Mouse (Mus musculus) liver, embryonic 13.5 days (tissue): ENCODE measurements around the gene Tmem132a. TPM values are rescaled to one million over a fixed set of nuclear protein-coding genes. Genes with fewer than 3 reads are reported as not detected.

ENCODE experiments used
- ATAC-seq: fragments of 200-750 bp; cut with Nextera tagmentation; 2 replicates; pipeline ENCODE4 v1.8.0; 2017; ENCODE audit warnings: low read depth, mild to moderate bottlenecking, moderate number of reproducible peaks, moderate library complexity
- DNase-seq: peaks from one replicate; pipeline ENCODE4 v3.0.0; 2022
- H3K27ac ChIP-seq: fragments of 300-500 bp; sonication (generic); 2 replicates; pipeline ENCODE4 v1.5.1; 2015; ENCODE audit warnings: moderate library complexity, mild to moderate bottlenecking, inconsistent platforms
- H3K27me3 ChIP-seq: fragments of 300-500 bp; sonication (generic); 2 replicates; pipeline ENCODE4 v1.6.1; 2015; ENCODE audit warnings: mild to moderate bottlenecking, inconsistent platforms
- H3K36me3 ChIP-seq: fragments of 300-500 bp; sonication (generic); 2 replicates; pipeline ENCODE4 v1.6.1; 2015; ENCODE audit warnings: mild to moderate bottlenecking, inconsistent platforms
- H3K4me1 ChIP-seq: fragments of 300-500 bp; sonication (generic); replicated peaks from 2 replicates; pipeline ENCODE4 v1.6.1; 2015; ENCODE audit warnings: inconsistent platforms
- H3K4me2 ChIP-seq: fragments of 300-500 bp; sonication (generic); 2 replicates; pipeline ENCODE4 v1.6.1; 2015; ENCODE audit warnings: inconsistent platforms, mild to moderate bottlenecking, moderate library complexity
- H3K4me3 ChIP-seq: fragments of 300-500 bp; sonication (generic); replicated peaks from 2 replicates; pipeline ENCODE4 v1.5.1; 2015; ENCODE audit warnings: mild to moderate bottlenecking, inconsistent platforms
- H3K9ac ChIP-seq: fragments of 300-500 bp; sonication (generic); 2 replicates; pipeline ENCODE4 v1.6.1; 2015; ENCODE audit warnings: mild to moderate bottlenecking, inconsistent platforms
- H3K9me3 ChIP-seq: fragments of 300-500 bp; sonication (generic); replicated peaks from 2 replicates; pipeline ENCODE4 v1.6.1; 2016; ENCODE audit warnings: inconsistent platforms
- WGBS: fragments of 180-500 bp; shearing (Covaris S2); methylation state at CpG from one replicate; pipeline ENCODE4 v1.1.7; 2015; ENCODE audit not compliant: insufficient replicate concordance; 5-methylcytosine and 5-hydroxymethylcytosine counted together
- polyA plus RNA-seq: library from polyadenylated mRNA; unstranded; fragments of >200 nt; fragmentation: Nextera tagmentation; extraction: Ambion mirVana; gene quantifications from 2 replicates; pipeline ENCODE4 v1.2.1, GENCODE M21; 2015

Gene Tmem132a
- polyA plus RNA-seq, 1 experiment from 2014 or later, result 4.4 TPM

DNA sequence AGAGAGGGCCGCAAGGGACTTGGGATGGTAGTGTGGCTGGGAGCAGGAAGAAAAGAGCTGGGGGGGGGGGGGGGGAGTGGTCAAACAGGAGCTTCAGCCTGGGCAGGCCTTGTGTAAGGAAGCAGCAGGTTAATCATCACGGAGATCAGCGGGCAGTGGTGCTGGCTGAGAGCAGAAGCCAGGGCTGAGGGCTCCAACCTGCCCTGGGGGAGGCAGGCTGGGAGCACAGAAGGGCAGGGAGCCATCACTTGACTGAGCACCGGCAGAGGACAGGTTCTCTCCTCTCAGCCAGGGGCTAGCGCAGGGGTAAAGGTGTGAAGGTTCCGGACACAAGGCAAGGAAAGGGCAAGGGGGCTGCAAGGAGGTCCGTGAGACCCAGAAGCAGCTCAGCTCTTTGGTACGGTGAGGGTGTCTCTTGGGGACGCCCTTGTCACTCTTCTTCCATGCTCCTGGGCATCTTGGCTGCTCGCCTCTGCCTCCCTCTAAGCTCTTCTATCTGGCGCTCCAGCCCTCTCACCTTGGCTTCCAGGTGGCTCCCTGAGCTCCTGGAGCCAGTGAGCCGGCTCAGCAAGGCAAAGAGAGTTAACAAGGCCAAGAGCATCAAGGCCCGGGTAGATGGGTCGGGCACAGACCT, 1.7 kb upstream of the Tmem132a start:
- ATAC-seq (no peak), DNase-seq (no peak)
- Histone ChIP-seq H3K27me3 (peaks cover 42% of the 10 kb centered on the region), H3K4me2 (no peak overlapping the region), H3K36me3 (peaks cover 31% of the 10 kb centered on the region), H3K9me3 (no peaks in the 10 kb centered on the region), H3K27ac (no peak overlapping the region), H3K4me3 (no peak overlapping the region), H3K9ac (no peak overlapping the region), H3K4me1 (peaks cover 10% of the 10 kb centered on the region)
- 70% methylated on average over 14 of the region's 14 CpGs for WGBS

GRCm38 (mm10) chr19:10870676-10871075, 936 bp upstream of the Tmem132a start:
- Histone ChIP-seq H3K36me3 (peaks cover 31% of the 10 kb centered on the region), H3K9ac (no peak overlapping the region), H3K4me1 (peaks cover 10% of the 10 kb centered on the region), H3K4me2 (no peak overlapping the region), H3K27me3 (peaks cover 42% of the 10 kb centered on the region), H3K27ac (no peak overlapping the region), H3K9me3 (no peaks in the 10 kb centered on the region), H3K4me3 (no peak overlapping the region)
- WGBS, result 79% methylated on average over 3 of the region's 3 CpGs
- DNase-seq (no peak), ATAC-seq (no peak)

DNA sequence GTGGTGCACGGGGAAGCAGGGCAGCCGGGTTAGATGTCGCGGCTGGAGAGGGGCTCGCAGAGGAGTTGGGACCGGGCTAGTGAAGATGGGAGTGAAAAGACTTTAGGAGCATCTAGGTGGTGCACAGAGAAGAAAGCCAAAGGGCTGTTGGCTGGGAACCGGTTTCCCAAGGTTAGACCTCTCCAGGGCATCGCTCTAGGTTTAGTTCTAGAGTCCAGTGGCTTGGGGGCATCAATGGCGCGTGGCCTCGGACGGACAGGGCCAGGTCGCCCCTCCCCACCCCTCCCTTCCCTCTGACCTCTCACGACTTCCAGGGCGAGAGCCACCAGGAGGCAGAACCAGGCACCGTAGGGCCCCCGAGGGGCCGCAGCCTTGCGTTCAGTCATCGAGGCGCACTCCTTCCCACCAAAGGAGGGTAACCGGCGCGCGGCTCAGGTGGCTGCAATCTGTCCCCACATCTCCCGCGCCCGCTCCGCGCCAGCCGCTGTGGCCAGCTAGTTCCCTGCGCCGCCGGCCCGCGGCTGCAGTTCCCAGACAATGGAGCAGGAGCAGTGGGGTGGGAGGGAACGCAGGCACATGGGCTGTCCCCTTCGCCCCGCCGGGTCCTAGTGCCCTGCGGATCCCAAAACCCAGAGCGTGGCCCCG, 377 bp downstream of the Tmem132a start:
- Histone ChIP-seq H3K36me3 (peaks cover 31% of the 10 kb centered on the region), H3K27me3 (peaks cover 42% of the 10 kb centered on the region), H3K9ac (peak overlapping the region; percentile 56; the same call in 1 of the 2 replicates), H3K4me2 (peak overlapping the region; percentile 61), H3K9me3 (no peaks in the 10 kb centered on the region), H3K4me3 (peak overlapping the region; percentile 54), H3K4me1 (peaks cover 10% of the 10 kb centered on the region), H3K27ac (no peak overlapping the region)
- DNase-seq (no peak), ATAC-seq (peak; percentile 77)
- WGBS, result under 1% methylated on average over 43 of the region's 43 CpGs

DNA sequence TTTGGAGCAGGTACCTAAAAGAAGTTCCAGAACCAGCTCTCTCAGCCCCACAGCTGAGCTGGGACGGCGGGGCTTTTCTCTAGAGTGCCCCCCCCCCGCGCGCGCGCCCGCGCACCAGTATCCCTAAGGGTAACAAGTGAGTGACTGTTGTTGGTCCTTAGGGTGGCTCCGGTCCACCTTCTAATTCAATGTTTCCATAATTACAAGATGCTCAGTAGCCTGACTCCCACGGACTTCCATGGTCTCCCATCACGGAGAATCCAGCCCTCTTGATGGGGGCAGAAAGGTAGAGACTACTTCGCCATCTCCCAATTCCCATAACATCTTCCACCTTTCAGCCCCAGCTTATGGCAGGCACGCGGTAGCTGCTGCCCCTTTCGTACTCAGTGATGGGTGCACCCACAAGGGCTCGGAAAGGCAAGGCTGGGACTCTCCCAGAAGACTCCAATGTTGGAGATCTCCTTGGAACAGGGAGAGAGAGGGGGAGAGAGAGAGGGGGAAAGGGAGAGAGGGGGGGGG, 1.1 kb downstream of the Tmem132a start:
- Histone ChIP-seq H3K36me3 (peaks cover 24% of the 10 kb centered on the region), H3K4me2 (peak overlapping the region; percentile 61), H3K27ac (no peak overlapping the region), H3K4me3 (peak overlapping the region; percentile 54), H3K4me1 (peaks cover 10% of the 10 kb centered on the region), H3K9me3 (no peaks in the 10 kb centered on the region), H3K9ac (no peak overlapping the region), H3K27me3 (peaks cover 42% of the 10 kb centered on the region)
- DNase-seq (no peak), ATAC-seq (no peak)
- 3% methylated on average over 17 of the region's 17 CpGs for WGBS

DNA sequence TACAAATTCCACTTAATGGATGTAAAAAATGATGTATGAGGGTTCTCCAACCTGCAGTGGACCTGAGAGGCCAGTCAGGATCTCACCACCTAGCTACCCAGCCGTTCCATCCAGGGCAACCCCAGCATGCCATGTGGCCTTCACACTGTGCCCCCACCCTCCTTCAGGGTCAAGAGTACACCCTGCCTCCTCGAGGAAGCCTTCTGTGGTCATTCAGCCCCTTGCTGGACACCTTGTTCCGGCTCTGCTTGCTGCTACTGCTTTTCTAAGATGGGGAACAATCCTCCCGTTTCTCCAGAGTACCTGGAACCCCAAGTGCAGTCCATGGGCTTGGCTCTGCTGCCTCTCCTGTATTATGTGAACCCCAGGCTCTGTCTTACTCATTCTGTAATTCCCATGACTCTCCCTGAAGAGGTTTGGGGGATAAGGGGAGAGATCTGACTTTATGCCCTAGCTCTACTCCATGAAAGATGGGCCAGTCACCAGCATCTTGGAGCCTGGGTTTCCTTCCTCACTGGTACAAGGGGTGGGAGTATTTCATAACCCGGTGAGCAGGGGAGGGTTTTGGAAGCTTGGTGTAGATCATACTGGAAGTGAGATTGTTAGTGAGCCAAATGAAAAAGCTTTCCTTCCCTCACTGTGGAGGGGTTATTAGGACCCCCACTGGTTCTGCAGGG, 1.7 kb downstream of the Tmem132a start:
- peaks cover 10% of the 10 kb centered on the region for H3K4me1 ChIP-seq
- no peak overlapping the region for H3K27ac ChIP-seq
- ATAC-seq, result no peak
- peaks cover 42% of the 10 kb centered on the region for H3K27me3 ChIP-seq
- H3K4me3 ChIP-seq, result peak overlapping the region; percentile 54
- H3K9me3 ChIP-seq, result no peaks in the 10 kb centered on the region
- DNase-seq, result no peak
- H3K9ac ChIP-seq, result no peak overlapping the region
- H3K4me2 ChIP-seq, result peak overlapping the region; percentile 61
- H3K36me3 ChIP-seq, result peaks cover 23% of the 10 kb centered on the region
- WGBS, result 34% methylated on average over 5 of the region's 5 CpGs

DNA sequence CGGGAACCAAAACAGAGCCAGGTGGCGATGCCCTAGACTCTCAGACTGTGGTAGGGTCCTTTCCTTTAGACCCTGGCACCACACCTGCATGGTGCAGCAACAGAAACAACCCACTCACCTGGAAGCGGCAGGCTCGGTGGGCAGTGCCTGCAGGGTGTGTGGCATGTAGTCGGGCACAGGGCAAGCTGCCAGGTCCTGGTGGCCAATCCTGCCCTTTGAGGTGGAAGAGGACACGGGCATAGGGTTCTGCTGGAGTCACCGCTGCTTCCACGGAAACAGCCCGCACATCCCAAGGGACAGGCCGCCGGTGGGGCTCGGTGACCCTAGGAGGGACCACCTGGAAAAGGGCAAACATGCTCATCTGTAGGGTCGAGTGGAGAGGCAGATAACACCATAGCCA, 3.4 kb downstream of the Tmem132a start:
- WGBS, result 75% methylated on average over 13 of the region's 13 CpGs
- Histone ChIP-seq H3K4me1 (peaks cover 10% of the 10 kb centered on the region), H3K9ac (no peak overlapping the region), H3K4me2 (no peak overlapping the region), H3K27ac (no peak overlapping the region), H3K4me3 (no peak overlapping the region), H3K27me3 (peaks cover 42% of the 10 kb centered on the region), H3K36me3 (peaks cover 9% of the 10 kb centered on the region), H3K9me3 (no peaks in the 10 kb centered on the region)
- DNase-seq (no peak), ATAC-seq (no peak)

- ATAC-seq (no peak), DNase-seq (no peak)
- H3K27ac ChIP-seq, result no peak overlapping the region
- H3K9me3 ChIP-seq, result no peaks in the 10 kb centered on the region
- H3K36me3 ChIP-seq, result peaks cover 5% of the 10 kb centered on the region
- H3K4me1 ChIP-seq, result no peaks in the 10 kb centered on the region
- H3K9ac ChIP-seq, result no peak overlapping the region
- 43% methylated on average over 22 of the region's 22 CpGs for WGBS
- H3K27me3 ChIP-seq, result no peaks in the 10 kb centered on the region
- H3K4me3 ChIP-seq, result no peak overlapping the region
- no peak overlapping the region for H3K4me2 ChIP-seq
These were observed 9.7 kb downstream of the Tmem132a start for GRCm38 (mm10) chr19:10860072-10860497.

DNA sequence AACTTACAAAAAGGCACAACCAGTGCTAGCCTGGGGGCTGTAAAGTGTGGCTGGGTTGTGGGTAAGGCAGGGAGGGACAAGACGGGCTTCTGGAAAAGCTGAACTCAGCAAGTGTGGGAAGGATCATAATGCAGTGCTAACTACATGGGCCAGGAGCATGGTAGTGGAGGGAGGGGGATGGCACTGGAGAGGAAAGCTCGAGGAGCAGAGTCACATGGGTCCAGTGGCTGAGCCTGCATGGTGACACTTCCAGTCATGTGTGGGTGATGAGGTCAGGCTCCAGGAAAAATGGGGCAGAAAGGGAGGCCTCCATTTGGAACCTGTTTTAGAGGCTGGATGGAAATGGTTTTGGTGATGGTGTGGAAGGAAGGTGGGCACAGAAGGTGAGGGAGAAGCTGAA, 13.2 kb downstream of the Tmem132a start:
- H3K27me3 ChIP-seq, result 0 out of 2 replicates have a peak, but pooled peaks cover 2% of the 10 kb centered on the region

GRCm38 (mm10) chr19:10855422-10855821, 14.3 kb downstream of the Tmem132a start:
- Histone ChIP-seq H3K27ac (no peak overlapping the region), H3K36me3 (no peaks in the 10 kb centered on the region; the same call in 1 of the 2 replicates), H3K9ac (no peak overlapping the region), H3K4me1 (no peaks in the 10 kb centered on the region), H3K4me2 (no peak overlapping the region), H3K9me3 (no peaks in the 10 kb centered on the region), H3K27me3 (0 out of 2 replicates have a peak, but pooled peaks cover 2% of the 10 kb centered on the region), H3K4me3 (no peak overlapping the region)
- no peak for DNase-seq
- WGBS, result 59% methylated on average over 3 of the region's 3 CpGs
- ATAC-seq, result no peak

More for the DNA sequence above, 13.2 kb downstream of the Tmem132a start:
- Histone ChIP-seq H3K4me2 (no peak overlapping the region), H3K4me3 (no peak overlapping the region), H3K9me3 (no peaks in the 10 kb centered on the region), H3K36me3 (no peaks in the 10 kb centered on the region; the same call in 1 of the 2 replicates), H3K9ac (no peak overlapping the region), H3K4me1 (no peaks in the 10 kb centered on the region), H3K27ac (no peak overlapping the region)
- ATAC-seq (no peak), DNase-seq (no peak)
- 35% methylated on average over 2 of the region's 2 CpGs for WGBS

DNA sequence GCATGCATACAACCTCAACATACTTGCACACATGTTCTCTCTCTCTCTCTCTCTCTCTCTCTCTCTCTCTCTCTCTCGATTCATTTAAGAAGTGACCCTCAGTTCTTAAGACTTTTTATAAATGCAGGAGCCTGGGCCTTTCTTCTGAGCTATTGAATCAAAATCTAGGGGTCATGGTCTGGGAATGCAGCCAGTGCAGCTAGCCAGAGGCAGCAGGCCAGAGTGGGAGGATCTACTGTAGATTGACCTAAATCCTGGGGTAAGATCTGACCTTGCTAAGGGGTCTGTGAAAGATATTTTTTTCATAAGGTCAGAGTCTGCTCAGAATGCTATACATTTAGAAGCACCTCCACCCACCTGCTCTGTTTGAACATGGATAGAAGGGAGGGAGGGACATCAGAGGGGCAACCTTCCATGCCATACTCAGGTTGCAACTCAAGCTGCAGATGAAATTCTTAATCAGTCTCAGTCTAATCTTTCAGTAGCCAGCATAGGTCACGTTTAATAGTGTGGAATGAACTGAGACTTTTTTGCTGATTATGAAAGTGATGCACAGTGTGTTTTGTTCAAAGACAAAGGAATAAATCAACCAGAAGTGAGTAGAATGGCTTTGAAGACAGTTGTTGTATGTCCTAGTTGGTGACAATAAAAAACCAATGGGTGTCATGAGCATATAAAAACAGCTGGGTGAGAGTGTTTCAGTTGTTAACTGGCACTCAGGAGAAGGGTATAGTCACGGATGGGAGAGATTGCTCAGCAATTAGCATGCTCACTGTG, 22.2 kb downstream of the Tmem132a start:
- no peak for ATAC-seq
- Histone ChIP-seq H3K27ac (no peak overlapping the region), H3K4me1 (no peaks in the 10 kb centered on the region), H3K9ac (no peak overlapping the region), H3K36me3 (no peaks in the 10 kb centered on the region), H3K4me3 (no peak overlapping the region), H3K9me3 (no peaks in the 10 kb centered on the region), H3K4me2 (no peak overlapping the region), H3K27me3 (peaks cover 19% of the 10 kb centered on the region)
- 46% methylated on average over 3 of the region's 3 CpGs for WGBS
- no peak for DNase-seq

DNA sequence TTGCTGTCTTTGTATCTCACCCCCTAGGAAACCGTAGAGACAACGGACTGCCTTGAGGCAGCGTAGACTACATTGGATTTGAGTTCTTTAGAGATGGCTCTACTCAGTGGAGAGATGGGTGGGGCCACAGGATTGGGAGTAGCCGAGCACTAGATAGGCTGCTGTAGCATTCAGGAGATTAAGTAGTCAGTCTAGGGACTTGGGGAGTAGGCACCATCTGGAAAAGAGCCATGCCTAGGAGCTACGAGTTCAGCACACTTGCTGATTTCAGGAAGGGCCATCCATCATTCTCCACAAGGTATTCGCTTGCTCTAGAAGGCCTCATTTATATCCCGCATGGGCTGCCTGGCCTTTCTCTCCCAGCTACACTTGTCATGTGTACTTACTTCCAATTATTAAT, 23.6 kb downstream of the Tmem132a start:
- Histone ChIP-seq H3K4me3 (no peak overlapping the region), H3K4me2 (no peak overlapping the region), H3K9ac (no peak overlapping the region), H3K4me1 (no peaks in the 10 kb centered on the region), H3K9me3 (no peaks in the 10 kb centered on the region), H3K36me3 (no peaks in the 10 kb centered on the region), H3K27ac (no peak overlapping the region), H3K27me3 (peaks cover 26% of the 10 kb centered on the region)
- DNase-seq (no peak), ATAC-seq (no peak)
- WGBS, result 64% methylated on average over 7 of the region's 7 CpGs
